Mouse (Mus musculus) left cerebral cortex, adult 9 months (tissue): Measurements from ENCODE around the gene Macrod1.

ENCODE experiments used
- DNase-seq, 2 experiments: peaks; one replicate each; pipeline ENCODE4 v3.0.0; 2022; ENCODE audit warnings: low spot score in 2 of 2

Macrod1 gene

DNA sequence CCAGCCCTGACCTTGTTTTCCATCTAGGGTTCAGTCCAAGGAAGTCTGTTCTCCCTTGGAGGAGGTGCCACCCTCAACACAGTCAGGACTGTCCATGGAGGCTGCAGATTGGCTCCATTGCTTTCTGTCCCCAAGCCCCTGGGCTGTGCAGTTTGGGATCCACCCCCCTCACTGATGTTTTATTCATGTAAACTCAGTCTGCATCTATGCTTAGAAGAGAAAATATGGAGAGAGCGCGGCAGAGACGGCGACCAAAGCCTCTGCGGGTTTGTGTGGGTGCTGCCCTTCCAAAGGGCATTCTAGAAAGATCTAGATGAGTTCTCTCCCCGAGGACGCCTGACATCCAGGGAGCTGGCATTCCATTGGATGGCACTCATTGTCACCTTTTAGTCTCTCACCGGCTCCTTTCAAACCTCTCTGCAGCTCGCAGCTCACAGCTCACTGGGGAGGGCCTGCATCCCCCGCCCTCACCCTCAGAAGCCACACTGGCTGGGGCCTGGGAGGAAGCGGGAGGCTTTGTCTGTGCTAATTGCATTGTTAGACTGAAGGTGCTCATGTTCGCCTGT is 84.3 kb downstream of the Macrod1 start:
- DNase-seq = peak in 1 of 2 experiments; percentile 58

DNA sequence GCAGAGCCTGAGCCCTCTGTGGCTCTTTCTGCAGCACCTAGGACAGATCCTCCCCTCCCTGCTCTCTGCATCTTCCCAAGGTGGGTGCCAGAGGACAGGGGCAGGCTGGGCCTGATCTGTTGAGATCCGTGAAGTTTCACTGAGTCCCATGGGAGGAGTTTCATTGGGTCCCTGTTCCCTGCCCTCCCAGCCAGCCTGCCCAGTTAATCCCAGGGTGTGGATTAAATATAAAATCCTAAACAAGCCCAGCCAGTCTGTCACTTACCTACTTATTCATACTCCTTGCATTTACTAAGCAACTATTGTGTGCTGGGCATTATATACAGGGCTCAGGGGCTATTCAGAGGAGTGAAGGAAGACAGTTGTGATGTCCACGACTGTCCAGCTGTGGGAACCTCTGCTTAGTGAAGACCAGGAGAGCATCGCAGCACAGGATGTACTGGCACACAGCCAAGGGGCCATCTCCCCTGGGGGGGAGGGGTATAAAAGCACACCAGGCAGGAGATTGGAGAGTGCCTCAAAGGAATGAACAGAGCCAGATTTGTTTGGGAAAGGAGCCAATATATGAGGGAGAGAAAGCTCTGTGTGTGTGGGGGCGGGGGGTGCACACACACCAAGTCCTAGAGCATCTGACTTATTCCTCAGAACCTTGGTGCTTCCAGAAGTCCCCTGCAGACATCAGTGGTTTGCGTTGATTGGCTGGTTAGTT is 85.8 kb downstream of the Macrod1 start:
- no peak for DNase-seq

DNA sequence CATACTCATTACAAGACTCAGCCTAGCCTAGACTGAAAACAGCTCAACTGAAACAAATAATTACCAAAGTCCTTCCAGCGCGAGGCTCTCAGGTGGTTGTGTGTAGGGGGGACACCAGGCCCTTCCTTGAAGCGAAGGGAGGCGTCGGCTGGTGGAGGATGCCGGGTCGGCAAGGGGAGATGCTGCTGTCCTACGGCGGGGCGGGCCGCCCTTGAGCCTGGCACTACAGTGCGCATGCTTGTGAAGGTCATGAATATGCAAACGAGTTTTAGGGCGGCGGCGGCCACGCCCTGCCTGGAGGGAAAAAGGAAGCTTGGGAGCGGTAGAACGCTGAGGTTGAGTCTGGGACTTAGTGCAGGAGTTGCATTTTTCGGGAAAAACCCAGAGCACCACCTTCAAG is 87.2 kb downstream of the Macrod1 start:
- DNase-seq = peak in 1 of 2 experiments; percentile 77

DNA sequence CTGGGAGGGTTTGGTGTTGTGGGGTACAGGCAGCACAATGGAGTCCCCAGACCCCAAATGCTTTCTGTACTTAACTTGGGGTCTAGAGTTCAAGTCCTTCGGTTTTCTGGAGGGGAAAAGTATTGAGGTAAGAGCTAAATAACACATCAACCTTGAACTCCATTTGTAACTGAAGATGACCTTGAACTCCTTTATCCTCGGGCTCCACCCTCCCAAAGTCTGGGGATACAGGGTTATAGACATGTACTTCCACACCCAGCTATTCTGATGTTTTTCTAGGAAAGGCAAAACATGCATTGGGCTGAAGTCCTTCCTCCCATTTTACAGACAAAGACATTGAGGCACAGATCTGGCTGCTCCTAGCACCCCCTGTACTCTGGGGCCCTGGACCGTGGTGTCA is 87.8 kb downstream of the Macrod1 start:
- no peak for DNase-seq

DNA sequence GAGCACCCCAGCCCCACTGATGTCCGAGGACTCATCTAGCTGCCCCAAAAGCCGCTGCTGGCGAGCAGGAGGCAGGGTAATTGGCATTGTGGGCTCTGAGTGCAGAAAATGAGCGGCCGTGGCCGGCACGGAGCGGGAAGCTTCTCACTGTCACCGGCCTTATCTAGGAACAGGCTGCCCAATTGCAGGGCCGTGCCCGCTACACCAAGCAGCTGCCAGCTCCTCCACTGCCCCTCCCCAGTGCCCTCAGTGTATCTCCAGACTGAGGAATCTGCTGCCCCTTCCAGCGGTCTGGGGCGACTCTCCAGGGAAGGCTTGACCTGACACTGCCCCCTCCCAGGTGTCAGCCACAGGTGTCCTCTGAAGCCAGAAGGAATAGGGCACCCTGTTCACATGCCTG is 89.8 kb downstream of the Macrod1 start:
- no peak for DNase-seq

DNA sequence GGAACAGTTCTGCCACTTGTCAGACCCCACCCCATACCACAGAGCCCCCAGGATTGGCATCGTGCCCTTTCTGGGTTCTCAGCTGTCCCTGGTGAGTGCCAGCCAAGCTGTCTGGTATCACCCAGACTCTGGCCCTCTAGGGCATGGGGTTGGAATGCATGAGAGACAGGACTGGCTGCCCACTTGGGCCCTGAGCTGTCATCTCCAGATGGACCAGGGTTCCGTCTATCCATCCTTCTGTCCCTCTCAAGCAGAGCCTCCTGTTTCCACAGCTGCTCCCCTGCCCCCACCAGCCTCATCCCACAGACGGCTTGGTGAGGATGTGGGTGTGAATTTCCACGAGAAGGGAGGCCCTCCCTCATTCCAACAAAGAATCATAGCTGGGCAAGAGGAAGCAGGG is 91.5 kb downstream of the Macrod1 start:
- peak in 1 of 2 experiments; percentile 67 for DNase-seq

DNA sequence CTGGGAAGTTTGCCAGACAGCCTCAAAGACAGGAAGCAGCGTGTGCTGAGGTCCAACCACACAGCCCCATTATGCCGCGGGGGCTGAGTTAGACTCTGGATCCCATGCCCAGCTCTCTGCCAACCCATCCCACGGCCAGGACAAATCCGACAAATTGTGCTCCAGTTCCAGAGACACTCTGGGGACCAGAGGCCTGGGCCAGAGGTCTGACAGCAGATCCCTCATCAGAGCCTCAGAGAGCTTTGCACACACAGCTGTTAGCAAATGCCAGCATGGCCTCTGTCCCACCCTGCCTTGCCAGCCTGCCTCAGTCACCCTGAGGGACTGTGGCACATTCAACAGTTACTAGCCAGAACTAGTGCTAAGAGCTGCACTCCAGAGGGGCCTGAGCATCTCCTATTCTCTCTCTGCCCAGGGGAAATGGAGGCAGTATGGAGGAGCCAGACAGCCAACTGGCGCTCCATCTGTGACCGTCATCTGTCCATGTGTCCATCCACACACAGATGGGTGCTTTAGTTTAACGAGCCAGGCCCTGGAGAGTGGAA is 92.0 kb downstream of the Macrod1 start:
- peak in 1 of 2 experiments; percentile 57 for DNase-seq

DNA sequence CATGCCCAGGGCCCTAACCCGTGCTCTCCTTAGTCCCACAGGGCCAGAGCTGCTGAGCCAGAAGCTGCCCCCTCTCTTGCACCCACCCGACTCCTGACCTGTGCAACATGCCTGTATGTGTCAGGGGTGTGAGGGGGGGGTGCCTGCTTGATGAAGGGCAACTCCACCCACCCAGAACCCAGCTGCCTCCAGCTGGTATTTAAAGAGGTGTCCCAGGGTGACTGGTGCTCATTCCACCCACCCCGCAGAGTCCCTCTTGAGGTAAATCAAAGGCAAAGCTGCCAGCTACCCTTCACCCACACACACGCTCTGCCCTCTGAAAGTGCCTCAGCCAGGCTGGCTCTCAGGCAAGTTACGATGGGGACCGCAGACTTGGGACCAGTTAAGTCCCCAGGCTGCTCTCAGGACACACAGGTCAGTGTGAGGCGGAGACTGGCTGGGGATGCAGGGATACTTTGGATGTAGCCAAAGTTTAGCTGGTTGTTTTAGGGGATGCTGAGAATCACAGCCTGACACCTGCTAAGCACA is 92.6 kb downstream of the Macrod1 start:
- DNase-seq = no peak

DNA sequence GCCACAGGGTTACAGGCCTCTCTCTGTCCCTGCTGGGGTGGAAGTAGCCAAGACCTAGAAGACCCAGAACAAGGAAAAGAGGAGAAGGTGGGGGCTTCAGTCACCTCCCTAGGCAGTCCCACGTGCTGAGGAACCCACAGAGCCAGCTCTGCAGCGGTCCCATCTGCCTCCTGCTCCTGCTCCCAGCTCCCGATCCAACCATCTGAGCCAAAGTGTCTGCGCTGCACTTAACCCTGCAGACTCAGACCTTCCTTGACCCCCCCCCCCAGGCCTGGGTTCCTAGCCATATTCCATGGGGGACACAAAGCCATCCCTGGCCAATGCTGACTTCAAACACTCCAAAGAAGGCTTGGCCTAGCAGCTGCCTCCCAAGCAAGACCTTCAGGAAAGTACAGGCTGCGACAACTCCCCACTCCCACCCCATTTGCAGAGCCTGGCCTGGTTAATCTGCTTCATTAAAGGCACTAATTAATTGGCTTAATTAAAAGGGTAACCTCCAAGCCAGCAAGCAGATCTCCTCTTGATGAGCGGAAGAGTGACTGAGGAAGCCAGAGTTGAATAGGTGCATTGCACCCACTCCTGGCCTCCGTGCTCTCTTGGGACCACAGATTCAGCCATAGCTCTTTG is 94.8 kb downstream of the Macrod1 start:
- no peak for DNase-seq

DNA sequence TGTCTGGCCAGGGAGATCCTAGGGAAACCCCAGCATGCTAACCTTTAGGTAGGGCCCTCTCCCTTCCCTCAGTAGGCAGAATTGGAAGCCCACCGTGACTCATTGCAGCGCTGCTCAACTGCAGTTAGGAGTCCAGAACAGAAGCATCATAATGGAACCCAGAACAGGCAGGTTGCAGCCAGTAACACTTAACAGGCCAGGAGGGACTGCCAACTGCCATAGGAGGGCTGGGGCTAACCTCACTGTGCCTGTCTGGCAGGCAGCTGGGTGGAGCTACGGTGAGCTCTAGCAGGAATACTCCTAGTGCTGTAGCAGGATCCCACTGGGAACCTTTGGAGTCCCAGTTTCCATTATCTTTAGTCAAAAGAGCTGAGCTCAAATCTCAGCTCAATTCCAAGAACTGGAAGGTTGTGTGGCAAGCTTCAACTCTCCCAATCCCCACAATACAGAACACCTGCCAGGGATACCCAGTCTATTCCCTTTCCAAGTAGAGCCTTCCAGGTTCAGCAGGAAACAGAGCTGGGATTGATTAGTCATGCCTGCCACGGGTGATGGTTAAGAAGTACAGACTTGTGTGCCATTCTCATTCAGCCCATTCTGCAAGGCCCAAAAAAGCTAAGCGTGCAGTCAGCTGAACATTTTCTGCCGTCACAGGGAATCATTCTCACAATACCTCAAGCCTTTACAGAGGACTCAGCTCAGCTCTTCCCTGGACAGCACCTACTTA is 95.5 kb downstream of the Macrod1 start:
- DNase-seq = no peak

DNA sequence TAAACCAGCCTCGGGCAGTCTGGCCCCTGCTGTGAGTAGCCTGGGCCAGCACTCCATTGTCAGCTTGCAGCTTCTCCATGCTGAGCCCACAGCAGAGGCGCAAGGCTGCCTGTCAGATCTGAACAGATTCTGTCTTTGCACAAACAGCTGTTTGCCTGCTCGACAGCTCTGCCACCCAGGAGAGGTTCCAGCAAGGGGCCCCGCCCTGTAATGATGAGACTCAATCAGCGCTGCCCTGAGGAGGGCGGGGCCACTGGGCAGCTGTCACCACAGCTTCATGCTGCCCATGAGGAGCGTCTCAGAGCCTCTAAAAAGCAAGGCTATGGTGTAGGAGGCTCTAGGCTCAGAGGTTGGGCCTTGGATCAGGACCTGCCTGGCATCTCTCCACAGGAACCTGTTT is 96.6 kb downstream of the Macrod1 start:
- no peak for DNase-seq

DNA sequence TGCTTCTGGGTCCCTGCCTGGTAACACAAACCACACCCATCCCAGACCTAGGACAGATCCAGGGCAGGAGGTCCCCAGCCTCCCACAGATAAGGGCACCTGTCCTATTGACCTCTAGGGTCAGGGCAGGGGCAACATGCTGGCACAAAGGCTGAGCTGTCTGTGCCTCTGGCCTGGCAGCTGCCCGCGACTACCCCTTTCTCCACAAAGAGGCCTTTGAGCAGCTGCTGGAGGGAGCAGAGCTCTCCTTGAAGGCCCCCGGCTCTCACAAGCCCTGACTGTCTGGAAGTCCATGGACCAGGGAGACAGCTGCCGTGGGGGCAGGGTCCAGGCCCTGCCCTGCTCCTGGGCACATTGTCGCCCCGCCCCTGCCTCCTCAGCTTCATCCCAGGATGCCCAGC is 98.6 kb downstream of the Macrod1 start:
- peak in 1 of 2 experiments; percentile 50 for DNase-seq

DNA sequence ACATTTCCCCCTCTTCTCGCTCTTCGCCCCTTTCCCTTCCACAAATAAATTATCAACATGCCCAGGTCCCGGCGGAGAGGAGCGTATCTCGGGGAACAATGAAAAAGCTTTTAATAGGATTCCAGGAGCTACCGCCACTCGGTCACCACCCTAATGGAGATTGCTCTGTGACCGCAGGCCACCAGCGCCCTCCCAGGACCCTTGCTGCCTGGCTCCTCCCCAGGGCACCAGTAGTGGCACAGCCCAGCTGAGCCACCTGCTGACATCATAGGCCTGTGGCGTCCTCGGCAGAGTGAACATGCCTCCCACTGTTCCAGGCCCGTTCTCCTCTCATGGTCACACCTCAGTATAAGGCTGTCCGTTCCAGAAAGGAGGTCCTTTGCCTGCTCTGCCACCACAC is 101.1 kb downstream of the Macrod1 start:
- DNase-seq = no peak

DNA sequence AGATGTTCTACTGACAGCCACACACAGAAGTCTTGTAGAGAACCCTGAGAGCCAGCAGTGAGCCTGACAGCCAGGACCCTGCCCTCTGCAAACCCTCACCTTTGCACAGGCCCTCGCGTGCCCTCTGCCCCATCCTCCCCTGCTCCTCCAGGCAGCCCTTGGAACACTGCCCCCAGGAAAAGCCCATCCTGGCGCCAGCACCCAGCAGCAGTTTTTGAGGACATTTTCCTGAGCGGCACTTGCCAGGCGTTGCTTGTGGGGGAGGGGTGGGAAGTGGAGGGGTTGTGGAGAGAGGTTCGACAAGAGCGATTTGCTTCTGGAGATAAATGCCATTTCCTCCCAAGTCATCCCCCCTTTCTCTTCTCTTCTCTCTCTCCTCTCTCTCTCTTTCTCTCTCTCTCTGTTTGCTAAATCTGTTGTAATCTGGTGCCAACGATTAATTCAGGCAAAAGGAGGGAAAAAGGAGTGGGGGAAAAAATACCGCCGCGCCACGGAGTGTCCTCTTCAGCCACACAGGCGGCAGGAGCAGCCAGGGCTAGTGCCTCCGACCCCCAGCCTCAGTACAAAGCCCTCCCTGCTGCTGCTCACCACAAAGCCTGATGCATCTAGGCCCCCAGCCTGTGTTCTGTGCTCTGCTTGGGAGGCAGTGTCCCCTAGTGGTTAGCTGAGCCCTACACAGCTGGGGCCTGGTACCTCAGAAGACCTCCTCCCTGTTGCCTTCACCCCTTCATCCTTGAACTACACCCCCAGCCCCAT is 103.7 kb downstream of the Macrod1 start:
- DNase-seq = peak in 1 of 2 experiments; percentile 51

DNA sequence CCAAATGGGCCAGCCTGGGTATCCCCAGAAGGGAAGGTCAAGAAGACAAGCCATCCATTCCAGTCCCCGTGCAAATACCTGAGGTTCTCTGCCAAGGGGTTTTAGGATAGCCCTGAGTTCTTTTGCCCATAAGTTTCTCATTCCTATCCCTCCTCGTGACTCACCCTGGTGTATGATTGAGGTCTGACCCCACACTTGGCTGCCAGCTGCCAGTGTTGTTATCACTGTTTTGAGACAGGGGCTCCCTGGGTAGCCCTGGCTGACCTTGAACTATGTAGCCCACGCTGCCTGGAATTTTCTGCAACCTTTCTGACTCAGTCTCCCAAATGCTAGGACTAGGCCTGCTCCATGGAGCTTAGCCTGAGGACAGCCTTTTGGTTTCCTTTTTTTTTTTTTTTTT is 104.5 kb downstream of the Macrod1 start:
- DNase-seq = no peak

DNA sequence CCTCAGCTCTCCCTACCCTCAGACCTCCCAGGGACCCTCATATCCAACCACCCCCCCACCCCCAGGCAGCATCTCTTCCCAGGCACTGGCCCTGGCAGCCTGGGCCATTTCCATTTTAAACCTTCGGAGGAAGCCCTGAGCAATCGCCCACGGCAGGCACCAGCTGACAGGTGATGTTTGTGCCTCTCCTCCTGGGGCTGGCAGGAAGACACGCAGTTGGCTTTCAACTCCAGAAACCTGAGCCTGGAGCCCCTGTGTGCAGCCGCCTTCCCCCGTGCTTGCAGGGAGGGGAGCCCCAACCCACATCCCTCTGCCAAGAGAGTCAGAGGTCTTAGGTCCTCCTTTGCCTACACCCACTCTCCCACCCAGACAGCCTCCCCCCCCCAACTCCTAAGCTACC is 107.6 kb downstream of the Macrod1 start:
- peak in 1 of 2 experiments; percentile 63 for DNase-seq

DNA sequence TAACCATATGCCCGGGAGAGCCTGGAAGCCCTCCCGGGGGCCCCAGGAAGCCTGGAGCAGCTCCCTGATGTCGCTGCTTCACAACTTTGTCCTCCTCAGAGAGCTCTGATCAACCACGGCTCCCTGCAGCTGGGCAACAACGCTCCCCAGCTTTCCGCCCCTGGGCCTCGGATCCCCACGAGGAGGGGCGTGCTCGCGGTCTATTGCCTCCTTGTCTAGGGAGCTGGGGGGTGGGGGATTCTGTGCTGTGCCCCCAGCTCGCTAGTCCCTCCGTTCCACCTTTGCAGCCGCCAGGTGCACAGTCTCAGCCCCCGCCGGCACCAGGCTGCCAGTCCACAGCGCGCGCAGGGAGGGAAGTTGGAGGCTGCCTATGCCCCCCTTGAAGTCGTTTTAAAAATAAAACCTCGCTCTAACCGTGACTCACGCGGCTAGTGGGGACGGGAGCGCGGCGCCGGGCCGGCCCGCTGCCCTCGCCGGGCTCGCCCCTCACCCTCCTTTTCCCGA is 108.3 kb downstream of the Macrod1 start:
- peak in 1 of 2 experiments; percentile 50 for DNase-seq

DNA sequence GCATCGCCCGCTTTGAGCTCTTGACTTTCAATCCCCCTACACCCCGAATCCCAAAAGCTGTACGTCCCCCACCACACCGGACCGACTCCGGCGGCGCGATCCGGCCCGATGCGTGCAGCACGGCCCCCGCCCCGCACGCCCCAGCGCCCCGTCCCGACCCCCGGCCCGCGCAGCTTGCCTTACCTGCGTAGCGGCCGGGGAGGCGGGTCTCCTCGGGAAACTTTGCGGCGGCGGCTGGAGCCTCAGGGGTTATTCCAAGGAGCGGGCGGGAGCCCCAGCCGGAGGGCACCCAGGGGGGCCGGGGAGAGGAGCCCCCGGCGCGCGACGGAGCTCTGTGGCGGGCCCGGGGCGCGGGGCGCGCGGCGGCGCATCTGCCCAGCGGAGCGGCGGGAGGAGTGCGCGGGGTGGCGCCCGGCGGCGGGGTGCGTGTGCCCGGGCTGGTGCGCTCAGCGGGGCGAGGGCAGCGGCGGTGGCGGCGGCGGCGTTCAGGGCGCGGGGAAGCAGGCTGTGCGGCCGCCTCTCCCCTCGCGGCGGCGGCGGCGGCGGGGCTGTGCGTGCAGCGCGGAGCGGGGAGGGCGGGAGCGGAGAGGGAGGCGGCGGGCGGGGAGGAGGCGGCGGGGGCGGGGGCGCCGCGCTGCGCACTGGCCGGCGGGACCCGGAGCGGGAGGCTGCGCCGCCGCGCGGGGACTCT is 109.0 kb downstream of the Macrod1 start:
- no peak for DNase-seq

DNA sequence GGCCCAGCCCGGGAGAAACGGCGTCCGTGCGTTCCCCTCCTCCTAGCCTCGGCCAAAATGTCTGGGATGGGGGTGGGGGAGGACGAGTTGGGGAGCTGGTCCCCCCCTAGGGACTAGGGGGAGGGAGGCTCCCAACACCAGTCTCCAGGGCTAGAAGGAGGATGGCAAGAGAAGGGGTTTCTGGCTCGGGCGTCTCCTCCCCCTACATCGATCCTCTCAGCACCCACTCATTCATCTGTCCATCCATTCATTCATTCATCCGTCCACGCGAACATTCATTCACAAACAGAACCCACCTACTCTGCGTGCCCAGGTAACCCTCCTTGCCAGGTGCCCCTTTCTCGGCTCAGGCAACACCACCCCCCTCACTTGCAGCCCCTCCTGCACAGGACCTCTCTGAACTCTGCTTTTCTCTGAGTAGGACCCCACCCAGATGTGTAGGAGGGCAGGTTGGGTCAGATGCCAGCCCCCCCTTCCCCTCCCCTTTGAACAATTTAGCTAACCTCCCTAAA is 109.6 kb downstream of the Macrod1 start:
- no peak for DNase-seq

DNA sequence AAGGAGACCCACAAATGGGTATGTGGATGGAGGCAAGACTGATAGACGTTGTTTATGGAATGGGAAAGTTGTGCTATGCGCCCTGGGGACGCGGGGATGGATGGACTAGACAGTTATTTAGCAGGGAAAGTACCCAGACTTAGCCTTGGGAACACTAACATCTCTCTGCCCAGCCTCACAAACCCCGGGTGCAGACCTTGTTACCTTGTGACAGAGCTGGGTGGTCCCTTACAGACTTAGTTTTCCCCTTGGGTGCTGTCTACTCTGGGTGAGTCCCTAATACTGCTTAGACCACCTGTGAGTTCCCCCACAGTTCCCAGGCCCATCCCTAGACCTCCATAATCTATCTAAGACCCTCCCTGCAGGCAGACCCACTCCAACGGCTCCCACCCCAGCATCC is 110.2 kb downstream of the Macrod1 start:
- DNase-seq = no peak
